Mouse (Mus musculus) CH12.LX (cell line): ENCODE data around the gene Rhob. TPM values are rescaled to one million over a fixed set of nuclear protein-coding genes. Genes with fewer than 3 reads are reported as not detected.

ENCODE experiments used
- DNase-seq: peaks from one replicate; pipeline ENCODE4 v3.0.0-alpha.2; 2013; ENCODE audit errors: extremely low read depth
- H3K27ac ChIP-seq: 2 replicates; pipeline ENCODE4 v1.5.1; 2012; ENCODE audit warnings: low read depth, mild to moderate bottlenecking, control low read depth, moderate library complexity; ENCODE audit not compliant: insufficient read depth
- H3K27me3 ChIP-seq: replicated peaks from 2 replicates; pipeline ENCODE3; 2012; ENCODE audit warnings: inconsistent platforms
- H3K36me3 ChIP-seq, 2 experiments: replicated peaks in 1 of 2; 2 replicates each; pipeline versions ENCODE3 to v1.6.1; 2012; ENCODE audit warnings: inconsistent platforms in 1 of 2, low read length in 1 of 2, mild to moderate bottlenecking in 1 of 2, mixed read lengths in 1 of 2, moderate library complexity in 1 of 2; ENCODE audit not compliant: control insufficient read depth in 1 of 2, insufficient read depth in 1 of 2
- H3K4me1 ChIP-seq, 2 experiments: 2 replicates each; pipeline ENCODE4 v1.6.1; 2012; ENCODE audit warnings: inconsistent platforms in 1 of 2, moderate library complexity in 1 of 2; ENCODE audit not compliant: insufficient read depth in 2 of 2, control insufficient read depth in 1 of 2
- H3K4me2 ChIP-seq: 2 replicates; pipeline ENCODE4 v1.6.1; 2012; ENCODE audit warnings: low read depth, mild to moderate bottlenecking, control low read depth; ENCODE audit not compliant: poor library complexity, insufficient read depth, severe bottlenecking
- H3K4me3 ChIP-seq, 3 experiments: fragments of 150-350 bp in 1 of 3; sonication (generic) in 1 of 3; replicated peaks in 1 of 3; 2 replicates each; pipeline versions ENCODE3 to v1.5.1; 2011 to 2012; ENCODE audit warnings: low read depth in 2 of 3, low read length in 2 of 3, mild to moderate bottlenecking in 2 of 3, moderate library complexity in 2 of 3, control low read depth in 1 of 3, improper control_type of control experiment in 1 of 3, inconsistent platforms in 1 of 3, mixed read lengths in 1 of 3; ENCODE audit not compliant: poor library complexity in 1 of 3
- H3K79me2 ChIP-seq: replicated peaks from 2 replicates; pipeline ENCODE4 v1.6.1; 2012; ENCODE audit warnings: mild to moderate bottlenecking, moderate library complexity; ENCODE audit not compliant: control insufficient read depth, poor library complexity, insufficient read depth, severe bottlenecking; ENCODE audit errors: extremely low read depth
- H3K9ac ChIP-seq: 2 replicates; pipeline ENCODE4 v1.6.1; 2012; ENCODE audit warnings: low read depth, mild to moderate bottlenecking, control low read depth, moderate library complexity; ENCODE audit not compliant: insufficient read depth
- H3K9me3 ChIP-seq: replicated peaks from 2 replicates; pipeline ENCODE3; 2012; ENCODE audit warnings: low read length, inconsistent platforms, mixed read lengths
- BHLHE40 ChIP-seq: IDR thresholded peaks from 2 replicates; pipeline ENCODE4 v1.6.1; 2011; ENCODE audit warnings: mild to moderate bottlenecking, low read depth, low read length, improper control_type of control experiment
- E2F4 ChIP-seq: IDR thresholded peaks from 2 replicates; pipeline ENCODE4 v1.6.1; 2011; ENCODE audit warnings: low read depth, low read length, improper control_type of control experiment; ENCODE audit not compliant: insufficient replicate concordance
- IRF4 ChIP-seq: IDR thresholded peaks from 2 replicates; pipeline ENCODE4 v1.6.1; 2014; ENCODE audit warnings: low read depth, mild to moderate bottlenecking, inconsistent platforms, low read length, improper control_type of control experiment
- KAT2A ChIP-seq: IDR thresholded peaks from 2 replicates; pipeline ENCODE4 v1.6.1; 2012; ENCODE audit warnings: low read length, improper control_type of control experiment, inconsistent platforms; ENCODE audit not compliant: insufficient replicate concordance
- MAX ChIP-seq: IDR thresholded peaks from 2 replicates; pipeline ENCODE4 v1.6.1; 2011; ENCODE audit warnings: low read length, improper control_type of control experiment
- NELFE ChIP-seq: IDR thresholded peaks from 2 replicates; pipeline ENCODE4 v1.6.1; 2011; ENCODE audit warnings: low read depth, low read length, improper control_type of control experiment
- NRF1 ChIP-seq: IDR thresholded peaks from 2 replicates; pipeline ENCODE4 v1.6.1; 2014; ENCODE audit warnings: low read depth, mild to moderate bottlenecking, inconsistent platforms, low read length, improper control_type of control experiment, moderate library complexity
- PAX5 ChIP-seq: IDR thresholded peaks from 2 replicates; pipeline ENCODE4 v1.6.1; 2012; ENCODE audit warnings: low read length, inconsistent platforms, mixed read lengths
- POLR2A ChIP-seq: IDR thresholded peaks from 2 replicates; pipeline ENCODE4 v1.6.1; 2011; ENCODE audit warnings: low read depth, mild to moderate bottlenecking, improper control_type of control experiment, low read length
- SIN3A ChIP-seq: IDR thresholded peaks from 2 replicates; pipeline ENCODE4 v1.6.1; 2012; ENCODE audit warnings: low read length, improper control_type of control experiment, inconsistent platforms
- USF1 ChIP-seq: IDR thresholded peaks from 2 replicates; pipeline ENCODE4 v1.6.1; 2014; ENCODE audit warnings: low read depth, mild to moderate bottlenecking, inconsistent platforms, low read length, improper control_type of control experiment
- USF2 ChIP-seq: conservative IDR thresholded peaks from 2 replicates; pipeline ENCODE4 v1.6.1; 2011; ENCODE audit warnings: low read depth, low read length, improper control_type of control experiment
- ZKSCAN1 ChIP-seq: IDR thresholded peaks from 2 replicates; pipeline ENCODE4 v1.6.1; 2012; ENCODE audit warnings: low read depth, inconsistent platforms, low read length, improper control_type of control experiment, borderline replicate concordance
- ZMIZ1 ChIP-seq: IDR thresholded peaks from 2 replicates; pipeline ENCODE4 v1.6.1; 2012; ENCODE audit warnings: low read depth, mild to moderate bottlenecking, inconsistent platforms, low read length, improper control_type of control experiment
- ZNF384 ChIP-seq: IDR thresholded peaks from 2 replicates; pipeline ENCODE4 v1.6.1; 2012; ENCODE audit warnings: low read depth, low read length, improper control_type of control experiment, inconsistent platforms
- dilution Hi-C: fragments of 300-500 bp; cut with MboI; formaldehyde crosslinking; loops from 2 replicates; pipeline ENCODE4 v1.14.3; 2020; ENCODE audit warnings: low sequenced_read_pairs; ENCODE audit not compliant: extremely low pct_unique_long_range_greater_than_20kb, extremely low pct_ligation_motif_present
- in situ Hi-C: fragments of 300-500 bp; cut with MboI; formaldehyde crosslinking; loops from 3 replicates; pipeline ENCODE4 v1.14.3; 2019; ENCODE audit warnings: low sequenced_read_pairs, low pct_ligation_motif_present, low pct_unique_long_range_greater_than_20kb, mixed read lengths
- polyA plus RNA-seq: library from polyadenylated mRNA; unstranded; fragments of >175 nt; gene quantifications from 2 replicates; pipeline ENCODE4 v1.2.1, GENCODE M21; 2012; ENCODE audit warnings: low read depth; ENCODE audit not compliant: insufficient read length
- total RNA-seq, 2 experiments: library from RNA; depleted of rRNA; stranded (reverse); fragments of 300-350 nt in 1 of 2; fragments of >200 nt in 1 of 2; gene quantifications; 2 replicates each; pipeline ENCODE4 v1.2.3; 2012 to 2014

Gene Rhob
- total and polyA plus RNA-seq, 3 experiments: 42.1 to 54.1 (median 52.9) TPM

DNA sequence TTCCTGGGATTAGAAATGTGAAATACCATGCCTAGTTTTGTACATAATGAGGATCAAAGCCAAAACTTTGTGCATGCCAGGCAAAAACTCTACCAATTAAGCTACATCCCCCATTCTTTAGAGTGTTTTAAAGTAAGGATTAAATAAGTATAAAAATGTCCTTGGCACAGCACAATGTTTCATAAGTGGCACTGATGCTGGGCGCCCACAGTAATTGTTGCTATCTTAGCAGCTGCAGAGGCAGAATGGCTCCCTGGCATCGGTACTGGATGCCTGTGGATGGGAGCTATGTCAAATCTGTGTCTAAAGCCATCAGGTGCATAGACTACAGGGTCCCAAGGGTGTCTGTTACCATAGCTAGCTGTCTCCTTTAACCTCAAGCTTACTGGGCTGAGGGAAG, 28.8 kb downstream of the Rhob start:
- Histone ChIP-seq H3K9ac (no peak overlapping the region), H3K36me3 (no peaks in the 10 kb centered on the region), H3K9me3 (no peaks in the 10 kb centered on the region), H3K4me1 (peaks cover 2 to 14% of the 10 kb centered on the region in 2 experiments; a peak in 2 of 4 replicates), H3K4me3 (no peak overlapping the region), H3K4me2 (no peak overlapping the region), H3K79me2 (no peaks in the 10 kb centered on the region), H3K27ac (no peak overlapping the region), H3K27me3 (no peaks in the 10 kb centered on the region)
- dilution Hi-C loops (no loop called here), in situ Hi-C loops (no loop called here)
- no peak for DNase-seq
- no peak for TF ChIP-seq NRF1
- TF ChIP-seq ZNF384: no peak

DNA sequence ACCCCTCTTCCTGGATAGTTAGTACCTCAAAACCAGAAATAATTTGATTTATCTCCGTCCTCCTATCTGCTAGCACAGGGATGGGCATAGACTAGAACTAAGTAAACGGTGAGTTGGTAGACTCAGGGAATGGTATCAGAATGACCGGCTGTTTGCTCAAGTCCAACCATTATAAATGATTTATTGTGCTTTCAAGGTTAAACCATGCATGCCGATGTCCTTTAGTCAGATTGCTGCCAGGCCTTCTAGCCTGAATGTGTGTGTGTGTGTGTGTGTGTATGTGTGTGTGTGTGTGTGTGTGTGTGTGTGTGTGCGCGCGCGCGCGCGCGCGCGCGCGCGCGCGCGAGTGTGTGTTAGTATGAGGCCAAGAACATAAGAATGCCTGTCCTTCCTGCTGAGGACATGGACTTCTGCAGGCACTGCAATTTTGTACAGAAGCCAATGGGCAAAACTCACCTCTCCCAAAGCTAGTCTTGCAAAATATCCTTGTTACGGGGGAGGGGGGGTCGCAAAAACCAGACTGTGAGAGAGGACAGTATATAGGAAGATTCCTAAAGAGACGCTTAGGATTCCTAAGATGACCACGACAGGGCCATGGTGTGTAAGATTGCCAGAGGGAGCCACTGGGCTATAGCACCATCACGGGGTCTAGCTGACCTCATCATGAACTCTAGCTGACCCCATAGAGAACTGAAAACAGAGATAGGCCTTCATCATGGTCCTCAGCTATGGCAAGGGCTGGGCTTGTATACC, 29.9 kb downstream of the Rhob start:
- no peak overlapping the region for H3K9ac ChIP-seq
- no peaks in the 10 kb centered on the region for H3K27me3 ChIP-seq
- no peaks in the 10 kb centered on the region for H3K36me3 ChIP-seq
- DNase-seq: no peak
- in situ Hi-C loops: no loop called here
- H3K4me3 ChIP-seq: no peak overlapping the region
- no peaks in the 10 kb centered on the region for H3K79me2 ChIP-seq
- TF ChIP-seq USF2: no peak
- no peak for TF ChIP-seq E2F4
- TF ChIP-seq BHLHE40: no peak
- no peak for TF ChIP-seq USF1
- no peak for TF ChIP-seq SIN3A
- no peak for TF ChIP-seq PAX5
- TF ChIP-seq NELFE: no peak
- TF ChIP-seq NRF1: no peak
- no peak for TF ChIP-seq POLR2A
- no peak for TF ChIP-seq KAT2A
- TF ChIP-seq IRF4: no peak
- TF ChIP-seq ZKSCAN1: no peak
- TF ChIP-seq ZMIZ1: no peak
- no peak for TF ChIP-seq MAX
- no peak overlapping the region for H3K27ac ChIP-seq
- peaks cover 0 to 10% of the 10 kb centered on the region in 2 experiments; a peak in 1 of 4 replicates for H3K4me1 ChIP-seq
- no peaks in the 10 kb centered on the region for H3K9me3 ChIP-seq
- dilution Hi-C loops: no loop called here
- no peak overlapping the region for H3K4me2 ChIP-seq
